17 mouse cellular contexts compared by ENCODE assay signal in the genomic region with DNA sequence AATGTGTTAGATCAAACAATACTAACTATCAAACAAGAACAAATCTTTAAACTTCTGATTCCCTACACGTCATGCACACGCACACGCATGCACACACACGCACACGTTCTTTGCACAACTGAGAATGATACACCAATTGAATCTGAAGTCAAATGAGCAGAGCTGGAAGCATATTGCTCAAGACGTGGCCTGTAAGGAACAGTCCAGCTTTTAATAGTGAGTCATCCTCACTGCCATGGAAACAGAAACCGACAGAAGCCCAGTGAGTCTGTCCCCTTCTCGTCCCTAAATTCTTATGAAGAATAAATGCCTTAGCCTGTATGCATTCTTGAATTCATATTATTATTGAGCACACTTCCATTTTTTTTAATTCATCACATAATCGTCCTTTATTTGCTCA.
A peak's percentile ranks its signal among the peaks of the same experiment; 100 is the strongest.
DNase-seq lines count a peak whose midpoint lies in the region; ATAC-seq and TF ChIP-seq lines count a peak whose summit lies in the region.
"Had no signal": no experiment of that assay in that cellular context is flagged by ENCODE, and none has a peak within 500 bp of the region (broad histone marks: within the 10 kb centered on the region; RNA-seq: fewer than 3 reads in every experiment).

No protein-coding gene starts in this region.

- no peak overlapping the region for H3K4me3 ChIP-seq in heart, adult 2 months
- no peak overlapping the region for H3K4me3 ChIP-seq in heart, embryonic 12.5 days
- H3K4me3 ChIP-seq in olfactory bulb, adult 2 months (ENCODE audit: insufficient read depth, low read depth, low read length): no peak overlapping the region
- H3K4me3 ChIP-seq: embryonic facial prominence, embryonic 15.5 days; hindbrain, embryonic 13.5 days; layer of hippocampus, adult 2 months; liver, embryonic 13.5 days; stomach, embryonic 15.5 days had no signal

- no peak overlapping the region for H3K9ac ChIP-seq in heart, adult 2 months (ENCODE audit: low read depth, low read length)
- no peak overlapping the region for H3K9ac ChIP-seq in heart, embryonic 12.5 days
- H3K9ac ChIP-seq: embryonic facial prominence, embryonic 15.5 days; hindbrain, embryonic 13.5 days; liver, embryonic 13.5 days; stomach, embryonic 15.5 days had no signal

- no peak for ATAC-seq in heart, embryonic 12.5 days (ENCODE audit: insufficient number of reproducible peaks, low FRiP score)
- ATAC-seq in megakaryocyte-erythroid progenitor cell, adult 5-6 weeks (replicated peaks; ENCODE audit: low FRiP score, low TSS enrichment, poor library complexity, severe bottlenecking): no peak
- ATAC-seq: forebrain, embryonic 16.5 days had no signal

- 73% methylated on average over 9 of the region's 9 CpGs for WGBS in heart, adult 2 months
- WGBS in heart, embryonic 12.5 days: 74% methylated on average over 9 of the region's 9 CpGs
- 60% methylated on average over 9 of the region's 9 CpGs for WGBS in olfactory bulb, adult 2 months

- no peak for TF ChIP-seq EP300 in heart, adult 2 months (IDR thresholded peaks at IDR 0.05; ENCODE audit: insufficient read depth, low read depth, low read length)

- H3K79me2 ChIP-seq in heart, adult 2 months (replicated peaks; ENCODE audit: control insufficient read depth, insufficient read depth, low read length): no peaks in the 10 kb centered on the region

- H3K9me3 ChIP-seq in heart, embryonic 12.5 days (replicated peaks): no peaks in the 10 kb centered on the region
- H3K9me3 ChIP-seq: embryonic facial prominence, embryonic 15.5 days; hindbrain, embryonic 13.5 days; liver, embryonic 13.5 days; stomach, embryonic 15.5 days had no signal

- H3K36me3 ChIP-seq in heart, adult 2 months (ENCODE audit: control insufficient read depth, insufficient read depth, low read length): no peaks in the 10 kb centered on the region; the same call in 1 of the 2 replicates
- H3K36me3 ChIP-seq in heart, embryonic 12.5 days: no peaks in the 10 kb centered on the region
- H3K36me3 ChIP-seq: embryonic facial prominence, embryonic 15.5 days; hindbrain, embryonic 13.5 days; liver, embryonic 13.5 days; stomach, embryonic 15.5 days had no signal

- no peaks in the 10 kb centered on the region for H3K27me3 ChIP-seq in heart, adult 2 months (ENCODE audit: control insufficient read depth, insufficient read depth, low read length)
- H3K27me3 ChIP-seq in heart, embryonic 12.5 days (replicated peaks): no peaks in the 10 kb centered on the region
- H3K27me3 ChIP-seq: embryonic facial prominence, embryonic 15.5 days; hindbrain, embryonic 13.5 days; liver, embryonic 13.5 days; stomach, embryonic 15.5 days had no signal

- TF ChIP-seq POLR2A in heart, adult 2 months (IDR thresholded peaks at IDR 0.05; ENCODE audit: insufficient read depth, low read depth, low read length): no peak
- TF ChIP-seq POLR2A in olfactory bulb, adult 2 months (IDR thresholded peaks at IDR 0.05; ENCODE audit: insufficient read depth, low read depth, low read length): no peak

- intact Hi-C loops in heart, adult 2 months (cut with DNase I): loop anchor here (5.0 kb wide), 1 partner anchor 74 kb away; a partner anchor contains a TSS

- TF ChIP-seq CTCF in heart, adult 2 months (IDR thresholded peaks at IDR 0.05): no peak
- TF ChIP-seq CTCF in olfactory bulb, adult 2 months (IDR thresholded peaks at IDR 0.05; ENCODE audit: insufficient read depth, low read depth, low read length): no peak

- H3K4me1 ChIP-seq in heart, adult 2 months (ENCODE audit: control insufficient read depth, insufficient read depth, low read length): peaks cover 9% of the 10 kb centered on the region
- peaks cover 20% of the 10 kb centered on the region for H3K4me1 ChIP-seq in heart, embryonic 12.5 days (replicated peaks)
- H3K4me1 ChIP-seq in olfactory bulb, adult 2 months (ENCODE audit: control insufficient read depth, insufficient read depth, low read length): peaks cover 7% of the 10 kb centered on the region
- H3K4me1 ChIP-seq: liver, embryonic 13.5 days had no signal

- H3K4me2 ChIP-seq in heart, embryonic 12.5 days: no peak overlapping the region
- H3K4me2 ChIP-seq: embryonic facial prominence, embryonic 15.5 days; hindbrain, embryonic 13.5 days; liver, embryonic 13.5 days; stomach, embryonic 15.5 days had no signal

- DNase-seq in heart, adult 2 months: peak; percentile 19 to 23
- DNase-seq in Muller cell, postnatal 12 days (ENCODE audit: inconsistent ontology term): peak; percentile 87
- peak; percentile 23 for DNase-seq in brain, adult 2 months (ENCODE audit: low read depth, low spot score)
- DNase-seq in ovary, adult 18-20 months (ENCODE audit: low spot score): no peak
- DNase-seq in cerebellum, adult 9-11 months: no peak
- DNase-seq: cerebellum, postnatal 25 days; kidney, adult 8-10 months; liver, embryonic 13.5 days; thymus, postnatal 4 days had no signal

- H3K27ac ChIP-seq in heart, adult 2 months: peak overlapping the region; percentile 51
- H3K27ac ChIP-seq in heart, embryonic 12.5 days (ENCODE audit: poor library complexity, severe bottlenecking): no peak overlapping the region
- peak overlapping the region; percentile 87 for H3K27ac ChIP-seq in olfactory bulb, adult 2 months (ENCODE audit: insufficient read depth, low read depth, low read length)
- H3K27ac ChIP-seq: embryonic facial prominence, embryonic 15.5 days; hindbrain, embryonic 13.5 days; layer of hippocampus, adult 2 months; liver, embryonic 13.5 days; stomach, embryonic 15.5 days had no signal

Comparison
In these comparisons a context has a peak if more than half of its experiments do, and no peak if none do; other contexts are left out.
1. DNase-seq: peak in heart, adult 2 months (2 of 2), Muller cell, postnatal 12 days (single experiment) and brain, adult 2 months (single experiment); none in ovary, adult 18-20 months (single experiment) and cerebellum, adult 9-11 months (single experiment).